Mouse (Mus musculus): ENCODE data around the gene Cks1b.
"Not testable (repeated sequence)": the region's sequence is repeated elsewhere in the genome, so short reads cannot be mapped to it uniquely, and the experiment has no call there.

Cks1b gene

GRCm38 (mm10) chr3:89418170-89418860 is at the start of gene Cks1b, which contains the start of gene Shc1:
TSS of gene Cks1b (minus strand) at chr3:89418383.
TSS of gene Shc1 (plus strand) at chr3:89418443.
- DNase-seq = peak; percentile 84

GRCm38 (mm10) chr3:89458965-89459807 is 41.0 kb upstream of the Cks1b start:
- peak; percentile 91 for DNase-seq

- DNase-seq = no peak
Measured at GRCm38 (mm10) chr3:89458372-89458964, 40.3 kb upstream of the Cks1b start.

GRCm38 (mm10) chr3:89456726-89457665 is 38.8 kb upstream of the Cks1b start:
- peak; percentile 47 for DNase-seq

- DNase-seq = no peak
Measured at GRCm38 (mm10) chr3:89455786-89456285, 37.7 kb upstream of the Cks1b start.

GRCm38 (mm10) chr3:89454401-89455177 is 36.4 kb upstream of the Cks1b start, which contains the start of gene Pmvk:
TSS of gene Pmvk (plus strand) at chr3:89454541.
- DNase-seq = no peak

- DNase-seq = no peak
Measured at GRCm38 (mm10) chr3:89451916-89452315, 33.7 kb upstream of the Cks1b start.

- DNase-seq = peak; percentile 73
Measured at GRCm38 (mm10) chr3:89449541-89449940, 31.4 kb upstream of the Cks1b start.

GRCm38 (mm10) chr3:89448720-89449537 is 30.7 kb upstream of the Cks1b start:
- no peak for DNase-seq

- DNase-seq = no peak
Measured at GRCm38 (mm10) chr3:89440691-89441090, 22.5 kb upstream of the Cks1b start.

- DNase-seq = no peak
Measured at GRCm38 (mm10) chr3:89437269-89437668, 19.1 kb upstream of the Cks1b start.

GRCm38 (mm10) chr3:89436176-89437113 is 18.3 kb upstream of the Cks1b start, which contains the start of gene Pbxip1:
TSS of gene Pbxip1 (plus strand) at chr3:89436706.
- DNase-seq = no peak

GRCm38 (mm10) chr3:89435041-89435440 is 16.9 kb upstream of the Cks1b start:
- DNase-seq = no peak

GRCm38 (mm10) chr3:89434532-89434931 is 16.3 kb upstream of the Cks1b start:
- no peak for DNase-seq

GRCm38 (mm10) chr3:89432606-89433005 is 14.4 kb upstream of the Cks1b start:
- DNase-seq = no peak

GRCm38 (mm10) chr3:89430171-89431159 is 12.3 kb upstream of the Cks1b start, which contains the start of gene Pygo2:
TSS of gene Pygo2 (plus strand) at chr3:89430214.
- peak; percentile 89 for DNase-seq

GRCm38 (mm10) chr3:89429021-89429420 is 10.8 kb upstream of the Cks1b start:
- DNase-seq = not testable (repeated sequence)

- DNase-seq = no peak
Measured at GRCm38 (mm10) chr3:89425876-89426275, 7.7 kb upstream of the Cks1b start.
